Mouse (Mus musculus) gastrocnemius, adult 2 months (tissue): ENCODE results near the gene Hnrnph1. TPM values are rescaled to one million over a fixed set of nuclear protein-coding genes. Genes with fewer than 3 reads are reported as not detected.

ENCODE experiments used
- DNase-seq: peaks from one replicate; pipeline ENCODE4 v3.0.0; 2022
- H3K27ac ChIP-seq: fragments of 200-600 bp; 2 replicates; pipeline ENCODE4 v1.8.1; 2022; ENCODE audit warnings: mild to moderate bottlenecking
- H3K4me3 ChIP-seq: fragments of 200-600 bp; 2 replicates; pipeline ENCODE4 v1.8.1; 2022; ENCODE audit warnings: mild to moderate bottlenecking, moderate library complexity
- CTCF ChIP-seq: fragments of 200-600 bp; IDR thresholded peaks from 2 replicates; pipeline ENCODE4 v1.8.1; 2022; ENCODE audit warnings: antibody characterized with exemption, mild to moderate bottlenecking, moderate library complexity
- intact Hi-C: fragments of 180-260 bp; cut with DNase I; formaldehyde crosslinking; loops from one replicate; pipeline ENCODE4 v1.15.1; 2025
- total RNA-seq, 2 experiments: library from RNA; stranded (reverse); gene quantifications; 2 replicates each; pipeline ENCODE4 v1.2.3; 2021

Gene Hnrnph1
- total RNA-seq, 2 experiments from 2014 or later: 109 to 114 TPM

DNA sequence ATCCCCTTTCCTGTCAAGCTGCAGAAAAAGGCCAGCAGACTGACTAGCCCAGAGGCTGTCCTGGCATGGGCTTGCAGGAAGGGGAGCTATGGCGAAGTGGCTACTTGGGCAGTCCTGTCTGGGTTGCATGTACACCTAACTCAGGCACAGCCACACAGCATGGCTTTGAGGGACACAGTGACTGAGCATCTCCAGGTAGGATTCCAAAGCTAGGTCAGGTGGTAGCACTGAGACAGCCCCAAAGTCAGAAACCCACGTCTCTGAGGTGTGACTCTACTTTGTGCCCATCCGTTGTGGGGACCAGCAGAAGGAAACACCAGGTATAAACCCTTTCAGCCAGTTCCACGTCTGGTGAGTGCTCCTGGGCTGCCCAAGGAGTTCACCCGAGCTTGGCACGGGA lies 16.5 kb downstream of the Hnrnph1 start:
- no peak overlapping the region for H3K27ac ChIP-seq
- TF ChIP-seq CTCF: no peak
- intact Hi-C loops: no loop called here
- no peak for DNase-seq
- no peak overlapping the region for H3K4me3 ChIP-seq

DNA sequence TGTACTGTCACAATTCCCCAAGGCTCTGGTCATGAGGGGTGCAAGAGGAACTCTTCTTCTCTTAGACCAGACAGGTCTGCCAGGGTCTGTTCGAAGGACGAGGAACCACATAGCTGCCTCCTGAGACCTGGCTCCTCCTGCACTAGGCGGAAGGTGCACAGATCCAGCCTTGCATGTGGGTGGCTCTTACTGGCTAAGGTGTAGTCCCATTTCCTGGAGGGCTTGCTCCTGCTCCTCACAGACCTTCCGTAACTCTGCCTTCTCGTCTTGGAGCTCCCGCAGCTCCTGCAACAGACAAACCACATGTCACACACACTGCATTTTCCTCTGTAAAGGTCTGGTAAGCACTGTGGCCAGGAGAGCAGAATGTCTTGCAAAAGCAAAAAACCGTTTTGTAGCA lies 17.9 kb downstream of the Hnrnph1 start:
- DNase-seq: no peak
- intact Hi-C loops: no loop called here
- no peak overlapping the region for H3K4me3 ChIP-seq
- TF ChIP-seq CTCF: no peak
- no peak overlapping the region for H3K27ac ChIP-seq

DNA sequence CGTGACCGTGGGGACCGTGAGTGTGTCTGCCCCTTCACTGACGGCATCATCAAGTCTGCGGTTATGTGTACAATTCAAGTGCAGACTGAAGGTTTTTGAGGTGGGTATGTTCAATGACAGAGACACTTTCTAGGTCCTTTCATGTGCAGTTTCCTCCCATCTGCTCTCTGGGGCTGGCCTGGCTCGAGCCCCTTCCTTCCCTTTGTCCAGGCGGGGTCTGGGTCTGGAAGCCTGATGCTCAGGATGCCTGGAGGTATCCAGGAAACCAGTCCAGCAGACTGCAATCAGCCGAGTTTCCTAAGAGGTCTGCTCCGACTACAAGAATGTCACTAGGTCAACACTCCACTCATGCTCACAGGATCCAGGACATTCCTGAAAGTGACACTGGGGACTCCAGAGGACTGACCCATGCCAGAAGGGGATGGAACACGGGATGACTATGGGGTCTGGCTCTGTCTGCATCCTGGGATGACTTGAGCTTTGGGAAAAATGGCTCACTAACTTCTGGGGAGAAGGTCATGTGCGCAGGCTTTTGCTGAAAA lies 20.0 kb downstream of the Hnrnph1 start:
- Histone ChIP-seq H3K27ac (no peak overlapping the region), H3K4me3 (no peak overlapping the region)
- no peak for TF ChIP-seq CTCF
- no peak for DNase-seq
- intact Hi-C loops: no loop called here

DNA sequence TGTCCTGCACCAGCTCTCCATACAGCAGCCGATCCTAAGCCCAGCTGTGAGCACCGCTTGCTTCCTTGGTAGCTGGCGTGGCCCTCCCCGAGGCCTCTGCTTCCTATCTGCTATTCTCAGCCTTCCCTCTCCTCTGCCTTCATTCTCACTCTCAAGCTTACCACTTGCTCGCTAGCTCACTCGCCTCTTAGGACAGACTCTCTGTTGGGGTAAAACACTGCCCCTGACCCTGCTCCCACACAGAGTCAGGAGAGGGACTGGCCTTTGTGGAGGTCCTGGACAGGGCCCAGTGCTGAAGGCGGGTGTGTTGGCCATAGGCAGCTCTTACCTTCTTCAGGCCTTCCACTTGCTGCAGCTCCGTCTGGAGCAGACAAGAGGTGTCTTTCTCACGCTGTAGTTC lies 20.5 kb downstream of the Hnrnph1 start:
- Histone ChIP-seq H3K27ac (no peak overlapping the region), H3K4me3 (no peak overlapping the region)
- intact Hi-C loops: no loop called here
- DNase-seq: no peak
- no peak for TF ChIP-seq CTCF

DNA sequence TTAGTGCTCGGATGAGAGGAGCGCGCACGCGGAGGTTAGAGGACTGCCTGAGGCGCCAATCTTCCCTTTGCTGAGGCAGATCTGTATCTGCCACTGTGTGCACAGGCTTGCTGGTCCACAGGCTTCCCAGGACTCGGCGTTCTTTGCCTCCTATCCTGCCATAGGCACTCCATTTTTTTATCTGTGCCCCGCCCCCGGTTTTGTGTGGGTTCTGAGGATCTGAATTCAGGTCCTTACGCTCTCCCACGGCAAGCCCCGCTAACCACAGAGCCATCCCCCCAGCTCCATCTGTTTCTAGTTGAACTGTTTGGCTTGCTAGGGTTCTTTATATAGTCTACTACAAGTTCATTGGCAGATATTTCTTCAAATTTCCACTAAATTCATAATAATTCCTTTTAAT lies 22.0 kb downstream of the Hnrnph1 start:
- intact Hi-C loops: no loop called here
- Histone ChIP-seq H3K27ac (no peak overlapping the region), H3K4me3 (no peak overlapping the region)
- no peak for DNase-seq
- TF ChIP-seq CTCF: no peak

DNA sequence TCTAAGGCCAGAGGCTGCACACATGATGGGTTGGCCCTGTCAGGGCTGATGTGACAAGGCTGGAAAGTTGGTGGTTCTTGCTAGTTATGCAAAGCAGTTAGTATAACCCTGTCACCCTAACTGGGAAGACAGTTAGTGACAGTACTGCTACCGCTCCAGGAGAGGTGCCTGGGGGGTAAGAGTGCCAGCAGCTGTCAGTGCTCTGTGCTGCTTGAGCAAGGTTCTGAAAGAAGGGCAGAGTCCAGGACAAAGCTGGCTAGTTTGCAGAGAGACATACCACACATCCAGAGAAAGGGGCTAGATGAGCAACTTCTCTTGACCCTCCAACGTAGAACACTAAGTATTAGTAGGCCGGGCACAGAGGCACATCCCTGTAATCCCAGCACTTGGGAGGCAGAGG lies 25.7 kb downstream of the Hnrnph1 start:
- H3K27ac ChIP-seq: no peak overlapping the region
- TF ChIP-seq CTCF: no peak
- no peak overlapping the region for H3K4me3 ChIP-seq
- intact Hi-C loops: no loop called here
- DNase-seq: no peak

DNA sequence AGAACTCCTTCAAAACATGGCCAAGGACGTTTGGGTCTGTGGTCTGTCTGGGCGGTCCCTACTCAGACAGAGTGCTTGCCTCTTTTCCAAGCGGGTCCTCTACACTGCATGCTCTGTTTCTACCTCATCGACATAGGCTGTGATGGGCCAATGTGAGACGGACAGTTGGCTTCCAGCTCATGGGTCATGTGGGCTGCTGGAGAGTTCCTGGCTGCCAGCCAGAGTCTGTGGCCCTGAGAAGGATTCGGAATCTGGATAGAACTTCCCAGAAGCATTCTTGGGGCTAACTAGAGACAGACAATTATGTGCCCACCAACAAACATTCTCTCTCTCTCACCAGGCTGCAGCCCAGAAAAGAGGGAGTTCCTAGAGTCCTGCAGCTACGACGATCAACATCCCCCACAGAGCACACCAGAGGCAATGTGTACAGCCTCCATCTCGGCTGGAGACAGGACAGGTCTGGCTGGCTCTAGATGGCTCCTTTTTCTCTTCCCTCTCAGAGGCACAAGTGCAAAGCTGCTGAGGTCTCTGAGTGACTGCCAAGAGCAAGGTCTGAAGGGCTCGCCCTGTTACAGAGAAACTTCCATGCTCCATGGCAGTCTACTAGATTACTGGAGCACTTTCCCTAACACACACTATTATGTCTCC lies 26.7 kb downstream of the Hnrnph1 start:
- 0 out of 2 replicates have a peak overlapping the region, but pooled peaks have one; percentile 12 for H3K27ac ChIP-seq
- no peak for TF ChIP-seq CTCF
- peak; percentile 61 for DNase-seq
- intact Hi-C loops: no loop called here
- H3K4me3 ChIP-seq: no peak overlapping the region

DNA sequence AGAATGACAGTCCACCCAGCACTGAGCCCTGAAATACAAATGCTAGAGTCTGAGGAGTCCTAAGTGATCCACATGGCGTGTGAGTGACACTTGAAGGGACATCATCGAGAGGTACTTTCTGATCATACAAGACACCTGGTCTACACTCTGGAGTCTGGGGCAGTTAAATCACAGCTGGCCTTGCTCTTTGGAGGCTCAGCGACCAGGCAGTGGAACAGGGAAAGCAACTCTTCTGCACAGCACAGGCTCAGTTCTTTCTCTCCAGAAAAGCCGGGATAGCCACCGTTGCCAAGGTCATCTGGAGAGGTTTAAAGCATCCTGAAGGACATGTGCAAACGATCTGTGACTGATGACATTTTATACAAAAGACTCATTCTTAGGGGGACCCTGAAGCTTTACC lies 30.4 kb downstream of the Hnrnph1 start:
- Histone ChIP-seq H3K4me3 (no peak overlapping the region), H3K27ac (no peak overlapping the region)
- intact Hi-C loops: no loop called here
- DNase-seq: no peak
- TF ChIP-seq CTCF: no peak

DNA sequence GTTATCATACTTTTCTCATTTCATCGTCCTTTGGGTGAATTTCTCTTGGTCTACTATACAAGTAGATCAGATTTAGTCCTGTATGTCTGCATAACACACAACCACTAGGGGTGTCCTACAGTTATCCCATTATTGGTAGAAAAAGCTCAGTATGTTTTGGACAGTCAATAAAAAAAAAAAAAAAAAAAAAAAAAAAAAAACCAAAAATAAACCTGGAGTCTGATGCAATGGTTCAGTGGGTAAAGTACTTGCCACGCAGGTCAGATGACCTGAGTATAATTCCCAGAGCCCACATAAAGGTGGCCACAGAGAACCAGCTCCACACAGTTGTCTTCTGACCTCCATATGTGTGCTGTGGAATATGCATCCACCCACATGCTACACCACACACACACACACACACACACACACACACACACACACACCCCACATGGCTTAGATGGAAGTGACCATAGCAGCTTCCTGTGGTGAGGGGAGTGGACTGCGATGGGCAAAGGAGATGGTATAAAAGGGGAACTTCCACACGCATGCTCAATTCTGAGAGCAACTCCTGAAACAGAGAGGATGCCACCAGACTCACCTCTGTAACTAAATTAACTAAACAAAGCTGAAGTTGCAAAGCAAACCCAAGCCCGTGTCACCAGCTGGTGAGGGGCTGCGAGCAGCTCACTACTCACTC lies 38.9 kb downstream of the Hnrnph1 start:
- DNase-seq: no peak
- no peak overlapping the region for H3K4me3 ChIP-seq
- intact Hi-C loops: no loop called here
- H3K27ac ChIP-seq: no peak overlapping the region
- no peak for TF ChIP-seq CTCF

DNA sequence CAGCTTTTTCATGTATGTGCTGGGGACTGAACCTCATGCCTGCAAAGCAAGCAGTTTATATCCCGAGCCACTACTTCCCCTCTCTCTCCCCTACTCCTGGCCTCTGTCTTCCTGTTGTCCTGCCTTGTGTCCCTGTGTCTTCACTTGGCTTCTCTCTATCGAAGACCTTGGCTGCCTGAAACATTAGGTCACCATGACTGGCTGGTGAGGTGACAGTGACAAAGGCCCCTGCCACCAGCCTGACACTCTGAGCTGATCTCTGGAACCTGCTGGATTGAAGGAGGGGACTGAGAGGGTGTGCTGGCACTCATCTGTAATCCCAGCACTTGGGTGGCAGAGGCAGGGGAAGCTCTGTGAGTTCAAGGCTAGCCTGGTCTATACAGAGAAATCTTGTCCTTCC lies 41.1 kb downstream of the Hnrnph1 start:
- intact Hi-C loops: no loop called here
- Histone ChIP-seq H3K4me3 (no peak overlapping the region), H3K27ac (no peak overlapping the region)
- no peak for DNase-seq
- TF ChIP-seq CTCF: no peak

DNA sequence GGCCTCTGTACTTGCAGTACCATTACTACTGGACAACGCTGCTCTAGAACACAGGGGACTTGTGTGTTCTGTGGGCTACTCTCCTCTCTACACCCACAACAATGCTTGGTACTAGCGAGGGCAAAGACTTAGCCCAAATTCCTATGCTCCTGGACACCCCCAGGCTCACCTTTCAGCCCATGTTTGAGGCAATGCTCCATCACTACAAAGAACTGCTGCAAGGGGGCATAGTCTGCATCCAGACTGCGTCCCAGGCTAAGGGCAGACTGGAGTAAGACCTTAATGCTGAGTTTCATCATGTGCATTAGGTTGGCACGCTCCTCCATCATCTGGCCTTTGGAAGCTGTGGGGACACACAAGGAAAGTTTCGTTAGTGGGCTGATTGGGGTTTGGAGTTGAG lies 44.7 kb downstream of the Hnrnph1 start:
- TF ChIP-seq CTCF: no peak
- Histone ChIP-seq H3K27ac (no peak overlapping the region), H3K4me3 (peak overlapping the region; percentile 27; the same call in 1 of the 2 replicates)
- no peak for DNase-seq
- intact Hi-C loops: no loop called here

DNA sequence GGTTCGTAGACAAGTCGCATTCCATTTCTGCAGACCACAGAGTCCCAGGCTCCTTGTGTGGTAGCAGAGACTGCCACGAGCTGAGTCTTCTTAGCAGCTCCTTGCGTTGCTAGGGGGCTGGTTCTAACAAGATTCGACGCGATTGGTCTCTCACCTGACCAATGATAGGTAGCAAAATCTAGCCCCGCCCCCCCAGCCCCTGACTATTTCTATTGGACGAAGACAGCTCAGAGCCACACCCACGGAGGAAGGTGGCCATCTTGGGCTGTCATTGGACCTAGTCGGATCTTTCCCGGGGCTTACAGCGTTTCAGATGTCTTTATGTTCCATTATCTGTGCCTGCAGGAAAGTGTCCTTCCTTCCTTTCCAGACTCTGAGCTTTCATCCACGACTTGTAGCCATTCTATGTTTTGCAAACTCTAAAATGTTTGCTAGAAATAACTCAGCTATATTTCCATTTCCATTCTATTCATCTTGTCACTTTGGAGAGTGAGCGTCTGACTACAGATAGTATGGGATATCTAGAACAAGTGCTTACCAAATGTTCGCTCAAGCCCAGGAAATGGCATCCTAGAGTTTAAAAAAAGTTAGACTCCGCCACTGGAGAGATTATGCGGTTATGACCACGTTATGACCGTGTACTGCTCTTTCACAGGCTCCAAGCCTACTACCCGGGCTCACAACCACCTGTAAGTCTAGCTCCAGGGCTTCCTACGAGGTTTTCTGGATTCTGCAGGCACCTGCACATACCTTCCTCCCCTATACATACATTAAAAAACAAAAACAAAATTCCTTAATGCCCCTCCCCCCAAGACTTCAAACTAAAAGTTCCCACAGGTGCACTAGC lies 45.4 kb downstream of the Hnrnph1 start:
- H3K4me3 ChIP-seq: peak overlapping the region; percentile 42
- TF ChIP-seq CTCF: no peak
- peak; percentile 27 for DNase-seq
- no peak overlapping the region for H3K27ac ChIP-seq
- intact Hi-C loops: no loop called here

DNA sequence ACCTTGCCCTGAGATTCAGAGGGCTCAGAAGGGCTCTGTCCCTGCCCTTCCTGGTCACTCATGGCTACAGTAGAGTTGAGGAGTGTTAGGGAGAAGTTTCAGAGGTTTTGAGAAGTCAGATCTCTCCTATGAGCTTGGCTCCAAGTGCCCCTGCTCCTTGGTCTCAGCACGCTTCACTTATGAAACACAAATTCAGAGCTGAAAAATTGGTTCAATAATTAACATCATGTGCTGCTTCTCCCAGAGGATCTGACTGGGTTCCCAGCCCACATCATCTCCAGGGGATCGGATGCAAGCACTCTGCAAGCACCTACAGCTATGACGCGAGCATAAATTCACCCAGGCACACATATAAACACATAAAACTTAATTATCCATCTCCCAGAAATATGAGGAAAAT lies 49.3 kb downstream of the Hnrnph1 start:
- no peak for DNase-seq
- no peak overlapping the region for H3K4me3 ChIP-seq
- intact Hi-C loops: no loop called here
- no peak overlapping the region for H3K27ac ChIP-seq
- no peak for TF ChIP-seq CTCF
